Mouse (Mus musculus) frontal cortex, postnatal 10 days (tissue): ENCODE data around the gene Prps1.
A peak's percentile ranks its signal among the peaks of the same experiment; 100 is the strongest.
"Not testable (repeated sequence)": the region's sequence is repeated elsewhere in the genome, so short reads cannot be mapped to it uniquely, and the experiment has no call there.

Source experiments
- DNase-seq, 2 experiments: peaks; one replicate each; pipeline ENCODE4 v3.0.0; 2022; ENCODE audit warnings: low spot score in 2 of 2, mixed read lengths in 1 of 2

The Prps1 gene

GRCm38 (mm10) chrX:140456279-140456731, at the start of gene Prps1:
Gene Prps1, plus strand, starts transcription at chrX:140456613.
- DNase-seq, result peak; percentile 78 to 79

- no peak for DNase-seq
Measured at GRCm38 (mm10) chrX:140407593-140407992, 48.8 kb upstream of the Prps1 start.

- DNase-seq, result no peak
Measured at GRCm38 (mm10) chrX:140418467-140418866, 37.9 kb upstream of the Prps1 start.

GRCm38 (mm10) chrX:140427124-140427523, 29.3 kb upstream of the Prps1 start:
- DNase-seq, result no peak

- DNase-seq, result no peak
Measured at GRCm38 (mm10) chrX:140428252-140428651, 28.2 kb upstream of the Prps1 start.

GRCm38 (mm10) chrX:140429985-140430384, 26.4 kb upstream of the Prps1 start:
- DNase-seq, result no peak

GRCm38 (mm10) chrX:140430506-140430905, 25.9 kb upstream of the Prps1 start:
- no peak for DNase-seq

GRCm38 (mm10) chrX:140431981-140432380, 24.4 kb upstream of the Prps1 start:
- no peak for DNase-seq

- no peak for DNase-seq
Measured at GRCm38 (mm10) chrX:140432786-140433185, 23.6 kb upstream of the Prps1 start.

GRCm38 (mm10) chrX:140437906-140438305, 18.5 kb upstream of the Prps1 start:
- no peak for DNase-seq

GRCm38 (mm10) chrX:140445551-140445950, 10.9 kb upstream of the Prps1 start:
- DNase-seq, result no peak

GRCm38 (mm10) chrX:140450071-140450470, 6.3 kb upstream of the Prps1 start:
- DNase-seq, result no peak

- no peak for DNase-seq
Measured at GRCm38 (mm10) chrX:140456751-140457491, 508 bp downstream of the Prps1 start.

- no peak for DNase-seq
Measured at GRCm38 (mm10) chrX:140457502-140457901, 1.1 kb downstream of the Prps1 start.

- DNase-seq, result no peak
Measured at GRCm38 (mm10) chrX:140478231-140478630, 21.8 kb downstream of the Prps1 start.

GRCm38 (mm10) chrX:140479171-140479570, 22.8 kb downstream of the Prps1 start:
- no peak for DNase-seq

- no peak for DNase-seq
Measured at GRCm38 (mm10) chrX:140489174-140489573, 32.8 kb downstream of the Prps1 start.

GRCm38 (mm10) chrX:140490203-140490602, 33.8 kb downstream of the Prps1 start:
- no peak for DNase-seq

GRCm38 (mm10) chrX:140491884-140492571, 35.6 kb downstream of the Prps1 start:
- peak in 1 of 2 experiments; percentile 39 for DNase-seq

GRCm38 (mm10) chrX:140493527-140494029, 37.2 kb downstream of the Prps1 start:
- DNase-seq, result no peak

GRCm38 (mm10) chrX:140494170-140494569, 37.8 kb downstream of the Prps1 start:
- no peak for DNase-seq

- not testable (repeated sequence) for DNase-seq
Measured at GRCm38 (mm10) chrX:140498431-140498830, 42.0 kb downstream of the Prps1 start.

- no peak for DNase-seq
Measured at GRCm38 (mm10) chrX:140500306-140500705, 43.9 kb downstream of the Prps1 start.
